Mouse (Mus musculus) hindbrain, embryonic 11.5 days (tissue): ENCODE results near the gene Grid1. TPM values are rescaled to one million over a fixed set of nuclear protein-coding genes. Genes with fewer than 3 reads are reported as not detected.

Experiments used
- ATAC-seq: fragments of 200-750 bp; cut with Nextera tagmentation; 2 replicates; pipeline ENCODE4 v1.8.0; 2017; ENCODE audit warnings: mild to moderate bottlenecking, moderate TSS enrichment, moderate library complexity; ENCODE audit not compliant: low FRiP score
- DNase-seq: peaks from one replicate; pipeline ENCODE4 v3.0.0-alpha.2; 2015; ENCODE audit warnings: low spot score
- H3K27ac ChIP-seq: fragments of 300-500 bp; sonication (generic); 2 replicates; pipeline ENCODE4 v1.5.1; 2014; ENCODE audit warnings: mild to moderate bottlenecking, low read depth, low read length
- H3K27me3 ChIP-seq: fragments of 300-500 bp; sonication (generic); 2 replicates; pipeline ENCODE4 v1.6.1; 2014; ENCODE audit warnings: mild to moderate bottlenecking, low read length, moderate library complexity, mixed read lengths; ENCODE audit not compliant: control insufficient read depth, insufficient read depth
- H3K36me3 ChIP-seq: fragments of 300-500 bp; sonication (generic); 2 replicates; pipeline ENCODE4 v1.6.1; 2014; ENCODE audit warnings: mild to moderate bottlenecking, low read length, moderate library complexity, mixed read lengths; ENCODE audit not compliant: control insufficient read depth, insufficient read depth
- H3K4me1 ChIP-seq: fragments of 300-500 bp; sonication (generic); replicated peaks from 2 replicates; pipeline ENCODE4 v1.6.1; 2014; ENCODE audit warnings: low read length, mixed read lengths; ENCODE audit not compliant: control insufficient read depth, insufficient read depth
- H3K4me2 ChIP-seq: fragments of 300-500 bp; sonication (generic); replicated peaks from 2 replicates; pipeline ENCODE4 v1.6.1; 2014; ENCODE audit warnings: mild to moderate bottlenecking, low read depth, low read length
- H3K4me3 ChIP-seq: fragments of 300-500 bp; sonication (generic); 2 replicates; pipeline ENCODE4 v1.5.1; 2014; ENCODE audit warnings: low read depth, low read length
- H3K9ac ChIP-seq: fragments of 300-500 bp; sonication (generic); 2 replicates; pipeline ENCODE4 v1.6.1; 2014; ENCODE audit warnings: low read depth, low read length
- H3K9me3 ChIP-seq: fragments of 300-500 bp; sonication (generic); 2 replicates; pipeline ENCODE4 v1.6.1; 2016; ENCODE audit warnings: low read length; ENCODE audit not compliant: control insufficient read depth
- WGBS: fragments of 180-500 bp; shearing (Covaris S2); extraction: QIAGEN DNeasy Blood & Tissue Kit; methylation state at CpG from one replicate; pipeline ENCODE4 v1.1.7; 2014; 5-methylcytosine and 5-hydroxymethylcytosine counted together
- polyA plus RNA-seq: library from polyadenylated mRNA; unstranded; fragments of >200 nt; fragmentation: Nextera tagmentation; extraction: Ambion mirVana; gene quantifications from 2 replicates; pipeline ENCODE4 v1.2.1, GENCODE M21; 2014

Gene Grid1
- polyA plus RNA-seq, 1 experiment from 2014 or later, result 0.54 TPM

DNA sequence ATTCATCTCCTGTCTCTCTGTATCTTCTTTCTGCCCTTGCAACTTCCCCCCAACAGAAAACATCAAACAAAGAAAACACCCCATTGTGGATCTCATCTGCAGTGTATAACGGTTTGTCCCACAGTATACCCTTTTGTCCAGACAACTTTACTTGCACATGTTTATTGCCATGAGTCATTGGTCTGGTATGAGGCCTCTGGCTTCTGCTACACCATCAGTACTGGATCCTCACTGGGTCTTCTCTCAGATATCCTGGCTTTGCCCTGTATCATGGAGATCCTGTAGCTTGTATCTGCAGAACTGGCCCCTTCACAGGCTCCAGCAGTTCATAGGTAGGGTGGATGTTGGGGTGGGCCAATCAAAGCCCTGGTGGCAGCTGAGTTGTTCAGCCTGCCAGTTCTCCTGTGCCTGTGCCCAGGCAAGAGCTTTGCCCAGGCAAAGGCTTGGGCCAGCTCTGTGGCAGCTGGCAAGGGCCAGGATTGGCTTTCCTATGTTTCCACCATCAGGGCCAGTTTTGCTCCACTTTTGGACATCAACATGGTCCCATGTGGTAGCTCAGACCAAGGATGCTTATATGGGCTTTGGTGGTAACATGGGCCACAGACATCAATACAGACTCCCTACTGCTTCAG lies 26.4 kb upstream of the Grid1 start:
- ATAC-seq, result no peak
- 76% methylated on average over 1 of the region's 1 CpGs for WGBS

DNA sequence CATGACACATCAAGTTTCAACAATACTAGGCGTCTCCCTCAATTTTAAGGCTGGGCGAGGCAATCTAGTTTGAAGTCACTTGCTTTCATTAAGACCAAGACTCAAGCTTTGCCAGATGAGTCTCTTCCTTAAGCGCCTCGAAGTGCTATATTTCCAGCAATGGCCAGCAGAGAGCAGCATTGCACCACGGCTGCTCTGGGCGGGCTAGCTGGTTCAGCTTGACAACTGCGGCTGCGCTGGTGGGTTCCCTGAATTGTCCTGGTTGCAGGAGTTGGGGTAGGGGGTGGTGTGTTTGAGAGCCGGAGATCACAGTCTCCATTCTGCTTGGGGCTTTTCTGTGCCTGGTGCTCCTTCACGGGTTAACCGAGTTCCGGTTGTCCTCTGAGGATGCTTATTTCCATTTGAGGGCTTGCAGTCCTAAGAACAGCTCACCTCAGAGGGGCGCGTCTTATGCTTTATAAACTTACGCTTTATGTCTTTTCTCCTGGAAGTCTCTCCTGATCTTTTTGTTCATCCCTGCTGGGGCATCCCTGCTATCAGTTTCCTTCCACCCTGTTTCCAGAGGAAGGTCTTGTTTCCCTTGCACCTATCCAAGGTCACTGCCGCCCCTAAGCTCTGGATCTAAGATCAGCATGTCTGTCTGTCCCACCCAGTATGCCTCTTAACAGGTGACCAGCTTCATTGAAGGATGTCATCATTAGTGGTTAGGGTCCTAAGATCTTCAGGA lies 9.0 kb upstream of the Grid1 start:
- WGBS, result 21% methylated on average over 16 of the region's 16 CpGs
- DNase-seq (peak; percentile 94), ATAC-seq (peak; percentile 86)
- Histone ChIP-seq H3K27me3 (peaks cover 1% of the 10 kb centered on the region), H3K9ac (no peak overlapping the region), H3K27ac (no peak overlapping the region), H3K36me3 (no peaks in the 10 kb centered on the region), H3K9me3 (no peaks in the 10 kb centered on the region), H3K4me3 (no peak overlapping the region), H3K4me1 (no peaks in the 10 kb centered on the region), H3K4me2 (peak overlapping the region; percentile 25)

More for the DNA sequence above, 26.4 kb upstream of the Grid1 start:
- Histone ChIP-seq H3K36me3 (no peaks in the 10 kb centered on the region), H3K9me3 (no peaks in the 10 kb centered on the region), H3K4me3 (no peak overlapping the region), H3K27ac (no peak overlapping the region), H3K4me1 (no peaks in the 10 kb centered on the region), H3K27me3 (no peaks in the 10 kb centered on the region), H3K4me2 (no peak overlapping the region), H3K9ac (no peak overlapping the region)
- no peak for DNase-seq

DNA sequence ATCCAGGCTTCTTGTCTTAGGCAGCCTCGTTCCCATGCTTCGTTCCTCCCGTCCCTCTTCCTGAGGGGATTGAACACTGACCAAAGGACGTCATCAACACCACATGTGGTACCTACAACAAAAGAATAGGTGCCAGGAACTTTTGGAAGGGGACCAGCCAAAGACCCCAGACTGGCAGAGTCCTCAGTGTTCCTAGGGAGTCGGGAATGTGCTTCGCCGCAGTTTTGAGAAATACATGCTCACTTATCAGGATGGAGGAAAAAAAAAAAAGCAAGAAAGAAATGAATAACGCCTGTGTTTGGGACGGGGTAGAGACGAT lies 8.5 kb upstream of the Grid1 start:
- Histone ChIP-seq H3K9me3 (no peaks in the 10 kb centered on the region), H3K4me2 (no peak overlapping the region), H3K36me3 (no peaks in the 10 kb centered on the region), H3K27me3 (peaks cover 7% of the 10 kb centered on the region), H3K9ac (no peak overlapping the region), H3K27ac (no peak overlapping the region), H3K4me1 (no peaks in the 10 kb centered on the region), H3K4me3 (no peak overlapping the region)
- 79% methylated on average over 10 of the region's 10 CpGs for WGBS
- DNase-seq (no peak), ATAC-seq (peak; percentile 33; the same call in 1 of the 2 replicates)

DNA sequence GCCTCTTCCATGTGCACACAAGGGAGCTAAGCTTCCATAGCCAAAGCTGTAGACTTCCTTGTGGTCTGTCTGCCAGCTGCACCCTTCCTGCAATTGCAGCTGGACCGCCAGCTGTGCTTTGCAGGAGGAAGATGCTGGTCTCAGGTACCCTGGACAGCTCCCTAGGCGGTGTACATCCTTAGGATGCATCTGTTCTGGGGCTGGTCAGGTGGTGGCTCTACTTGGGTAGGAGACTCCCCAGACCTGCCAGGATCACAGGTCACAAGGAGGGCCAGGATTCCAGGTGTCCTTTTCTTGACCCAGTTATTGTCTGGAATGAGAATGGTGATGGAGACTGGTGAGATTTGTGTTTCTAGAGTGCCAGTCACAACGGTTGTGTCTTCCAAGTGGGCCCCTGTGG lies 3.6 kb upstream of the Grid1 start:
- 37% methylated on average over 3 of the region's 3 CpGs for WGBS
- peak; percentile 14 for DNase-seq

DNA sequence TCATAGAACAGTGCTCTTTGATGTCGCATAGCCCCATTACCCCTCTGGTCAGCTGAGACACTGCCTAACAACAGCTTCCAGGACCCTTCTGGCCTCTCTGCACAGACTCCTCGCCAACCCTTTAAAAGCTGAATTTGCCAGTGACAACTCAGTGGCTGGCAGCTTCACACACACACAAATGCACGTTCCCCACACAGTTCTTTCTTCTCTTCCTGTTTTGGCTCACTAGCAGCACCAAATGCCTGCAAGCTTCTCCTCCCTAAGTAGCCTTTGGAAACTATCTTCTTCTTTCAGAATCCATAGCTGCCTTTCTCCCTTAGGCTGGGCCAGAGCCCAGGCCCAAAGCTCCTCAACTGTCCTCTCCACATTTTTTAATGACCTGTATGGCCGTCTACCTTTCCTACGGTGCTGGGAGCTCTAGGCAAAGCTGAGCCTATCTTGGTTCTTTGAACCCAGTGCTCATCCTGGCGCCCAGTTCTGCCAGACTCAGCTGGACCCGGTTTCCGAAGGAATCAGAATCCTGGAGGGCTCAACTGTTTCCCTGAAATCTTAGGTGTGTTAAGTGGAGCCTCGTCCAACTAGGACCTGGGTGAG lies 1.4 kb upstream of the Grid1 start:
- Histone ChIP-seq H3K4me2 (0 out of 2 replicates have a peak overlapping the region, but pooled peaks have one; percentile 93), H3K27me3 (peaks cover 64% of the 10 kb centered on the region), H3K4me1 (peaks cover 7% of the 10 kb centered on the region), H3K36me3 (no peaks in the 10 kb centered on the region), H3K27ac (no peak overlapping the region), H3K4me3 (no peak overlapping the region), H3K9ac (no peak overlapping the region), H3K9me3 (no peaks in the 10 kb centered on the region)
- DNase-seq, result peak; percentile 18
- WGBS, result 6% methylated on average over 9 of the region's 9 CpGs
- ATAC-seq, result no peak

More for the DNA sequence above, 3.6 kb upstream of the Grid1 start:
- H3K27me3 ChIP-seq, result peaks cover 47% of the 10 kb centered on the region
- H3K27ac ChIP-seq, result no peak overlapping the region
- no peak overlapping the region for H3K4me3 ChIP-seq
- no peaks in the 10 kb centered on the region for H3K36me3 ChIP-seq
- H3K4me1 ChIP-seq, result peaks cover 7% of the 10 kb centered on the region; the same call in 1 of the 2 replicates
- ATAC-seq, result no peak
- H3K9ac ChIP-seq, result no peak overlapping the region
- H3K9me3 ChIP-seq, result no peaks in the 10 kb centered on the region
- no peak overlapping the region for H3K4me2 ChIP-seq

DNA sequence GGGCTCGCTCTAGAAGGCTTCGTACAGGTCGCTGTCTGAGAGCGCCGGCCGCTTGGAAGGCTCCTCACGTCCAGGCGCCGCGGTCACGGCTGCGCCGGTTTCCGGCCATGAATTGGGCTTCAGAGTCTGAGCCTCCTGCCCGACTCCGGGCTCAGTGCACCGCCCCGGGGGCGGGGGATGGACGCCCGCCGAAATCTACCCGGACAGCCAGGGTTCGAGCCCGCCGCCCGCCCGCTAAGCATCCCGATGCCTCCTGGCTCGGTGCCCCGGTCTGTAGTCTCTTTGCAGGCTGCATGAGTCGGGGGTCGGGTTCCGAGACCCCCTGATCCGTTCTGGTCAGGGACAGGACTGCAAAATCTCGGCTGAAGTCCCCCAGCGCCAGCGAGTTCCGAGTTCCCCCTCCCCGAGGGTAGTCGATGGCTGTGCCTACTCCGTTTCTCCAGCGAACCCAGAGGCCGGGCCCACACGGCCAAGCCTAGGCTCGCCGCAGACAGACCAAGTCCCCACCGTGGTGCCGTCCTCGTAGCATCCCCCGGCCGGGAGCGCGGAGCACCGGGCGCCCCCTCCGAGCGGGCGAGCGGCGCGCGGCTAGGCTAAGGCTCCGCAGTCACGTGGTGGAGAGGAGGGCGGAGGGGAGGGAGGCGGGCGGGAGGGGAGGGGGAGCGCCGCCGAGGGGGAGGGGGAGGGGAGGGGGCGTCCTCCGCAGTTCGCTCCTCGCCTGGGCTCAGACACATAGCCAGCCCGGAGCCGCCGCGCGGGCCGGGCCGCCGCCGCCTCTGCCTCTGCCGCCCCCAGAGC lies 588 bp upstream of the Grid1 start:
- Histone ChIP-seq H3K9ac (peak overlapping the region; percentile 69), H3K9me3 (no peaks in the 10 kb centered on the region), H3K27ac (no peak overlapping the region; the same call in 1 of the 2 replicates), H3K4me3 (peak overlapping the region; percentile 64), H3K27me3 (peaks cover 69% of the 10 kb centered on the region), H3K4me2 (peak overlapping the region; percentile 93), H3K4me1 (peaks cover 7% of the 10 kb centered on the region), H3K36me3 (no peaks in the 10 kb centered on the region)
- under 1% methylated on average over 61 of the region's 85 CpGs for WGBS
- ATAC-seq, result peak; percentile 85
- DNase-seq, result peak; percentile 80

DNA sequence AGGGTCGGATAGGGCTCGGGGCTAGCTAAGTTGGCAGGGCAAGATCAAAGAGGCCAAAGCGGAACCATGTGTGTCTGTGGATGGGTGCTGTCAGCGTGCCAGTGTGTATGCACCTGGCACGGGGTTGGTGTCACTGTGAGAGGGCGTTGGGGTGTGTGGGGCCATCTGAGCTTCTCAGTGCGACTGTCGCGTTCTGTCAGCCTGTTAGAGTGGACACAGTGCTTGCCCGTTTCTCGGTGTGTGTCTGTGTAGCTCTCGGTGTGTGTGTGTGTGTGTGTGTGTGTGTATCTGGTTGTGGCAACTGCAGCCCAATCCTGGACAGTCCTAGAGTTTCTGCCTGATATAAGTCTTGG lies 721 bp downstream of the Grid1 start:
- H3K9ac ChIP-seq, result peak overlapping the region; percentile 69; the same call in 1 of the 2 replicates
- peak; percentile 62 for DNase-seq
- H3K27me3 ChIP-seq, result peaks cover 69% of the 10 kb centered on the region
- H3K27ac ChIP-seq, result no peak overlapping the region
- H3K4me1 ChIP-seq, result peaks cover 7% of the 10 kb centered on the region
- no peaks in the 10 kb centered on the region for H3K9me3 ChIP-seq
- no peaks in the 10 kb centered on the region for H3K36me3 ChIP-seq
- WGBS, result 1% methylated on average over 12 of the region's 12 CpGs
- ATAC-seq, result 0 out of 2 replicates have a peak, but pooled peaks have one; percentile 1
- H3K4me3 ChIP-seq, result peak overlapping the region; percentile 64
- H3K4me2 ChIP-seq, result peak overlapping the region; percentile 93

DNA sequence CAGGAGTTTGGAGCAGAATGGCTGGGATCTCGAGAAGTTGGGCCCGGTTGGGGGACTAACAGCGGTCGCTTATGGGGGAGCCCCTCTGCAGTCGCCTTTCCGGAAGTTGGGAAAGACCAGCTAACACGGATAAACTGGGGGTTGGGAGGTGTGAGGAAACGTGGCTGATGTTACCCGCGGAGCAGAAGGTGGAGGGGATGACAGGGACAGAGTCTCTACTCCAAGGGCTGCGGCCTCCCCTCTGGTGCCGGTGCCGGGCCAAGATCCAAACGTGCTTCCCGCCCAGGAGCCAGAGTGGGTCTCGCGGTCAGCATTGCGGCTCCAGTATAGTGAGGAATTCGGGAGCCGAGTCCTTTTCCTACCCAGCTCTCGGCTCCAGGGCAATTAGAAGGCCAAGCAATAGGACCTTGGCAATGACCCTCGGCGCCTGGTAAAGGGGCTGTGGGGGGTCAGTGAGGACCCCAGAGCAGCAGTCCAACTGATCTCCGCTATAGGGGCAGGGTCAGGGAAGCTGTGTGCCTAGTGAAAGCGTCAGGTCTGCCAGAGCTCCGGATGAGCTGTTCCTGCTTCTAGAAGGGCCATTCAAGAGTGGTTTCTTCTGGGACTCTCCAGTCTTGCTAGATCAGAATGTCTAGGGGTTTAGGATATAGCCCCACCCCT lies 1.4 kb downstream of the Grid1 start:
- no peak overlapping the region for H3K27ac ChIP-seq
- 0 out of 2 replicates have a peak overlapping the region, but pooled peaks have one; percentile 11 for H3K9ac ChIP-seq
- no peaks in the 10 kb centered on the region for H3K36me3 ChIP-seq
- H3K4me3 ChIP-seq, result peak overlapping the region; percentile 64
- H3K9me3 ChIP-seq, result no peaks in the 10 kb centered on the region
- 2% methylated on average over 26 of the region's 26 CpGs for WGBS
- H3K4me1 ChIP-seq, result peaks cover 7% of the 10 kb centered on the region
- H3K27me3 ChIP-seq, result peaks cover 64% of the 10 kb centered on the region
- DNase-seq (peak; percentile 51), ATAC-seq (no peak)
- peak overlapping the region; percentile 93 for H3K4me2 ChIP-seq
